In genomic region chr4:40722687-40723460, GRCm38 (mm10) we compare ENCODE assay signal across 1 mouse cellular context.
TF ChIP-seq lines count a peak whose summit lies in the region.

No protein-coding gene starts in this region.

TF ChIP-seq in MEL, 35 proteins besides CTCF, POLR2A, EP300 and RAD21 (continued from another document):
- TF ChIP-seq USF2 (IDR thresholded peaks at IDR 0.05; ENCODE audit: borderline replicate concordance in 1 of 2, insufficient read depth in 1 of 2, low read depth in 1 of 2, low read length in 2 of 2): no peak
